Mouse (Mus musculus): ENCODE data around the gene Wnt10a. TPM values are rescaled to one million over a fixed set of nuclear protein-coding genes. Genes with fewer than 3 reads are reported as not detected.
A peak's percentile ranks its signal among the peaks of the same experiment; 100 is the strongest.

Gene Wnt10a
- polyA plus RNA-seq, 1 experiment from 2014 or later = not detected

DNA sequence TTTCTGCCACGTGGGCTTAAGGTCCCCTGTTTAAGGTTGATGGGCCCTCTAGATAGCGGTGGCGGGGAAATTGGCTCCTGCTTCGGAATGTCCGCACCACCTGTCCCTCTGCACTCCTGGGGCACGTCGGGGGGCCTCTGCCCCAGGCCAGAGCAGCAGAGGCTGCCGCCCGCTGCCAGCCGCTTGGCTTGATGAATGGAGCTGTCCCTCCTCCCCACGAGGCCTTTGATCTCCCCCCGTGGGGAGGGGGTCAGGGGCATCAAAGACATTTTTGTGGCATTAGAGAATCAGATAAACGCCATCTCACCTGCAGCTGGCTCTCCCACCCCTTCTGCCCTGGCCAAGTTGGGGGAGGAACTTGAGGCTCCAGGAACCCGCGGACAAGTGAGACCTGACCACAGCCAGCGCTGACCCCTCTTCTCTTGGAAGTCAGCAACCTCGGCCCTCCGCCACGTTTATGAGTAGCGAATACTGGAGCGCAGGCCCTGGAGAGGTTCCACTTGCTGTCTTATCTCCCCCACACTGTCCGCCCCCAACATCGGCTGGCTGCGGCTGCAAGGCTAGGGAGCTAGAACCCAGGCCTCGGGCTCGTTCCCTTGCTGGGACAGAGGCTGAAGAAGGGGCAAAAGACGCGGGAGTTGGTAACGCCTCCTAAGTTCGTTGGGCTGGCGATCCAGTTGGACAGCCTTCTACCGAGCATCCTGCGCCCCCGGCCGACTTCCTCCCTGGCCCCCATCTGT is 20.4 kb upstream of the Wnt10a start:
- H3K9me3 ChIP-seq (replicated peaks) = no peaks in the 10 kb centered on the region
- H3K4me2 ChIP-seq = peak overlapping the region; percentile 95
- H3K4me1 ChIP-seq (replicated peaks) = peaks cover 34% of the 10 kb centered on the region
- H3K27ac ChIP-seq = no peak overlapping the region
- no peak for ATAC-seq (replicated peaks; ENCODE audit: insufficient number of reproducible peaks, insufficient read depth, low FRiP score, low read depth)
- no peaks in the 10 kb centered on the region for H3K36me3 ChIP-seq
- peak overlapping the region; percentile 55 for H3K4me3 ChIP-seq
- WGBS = 2% methylated on average over 35 of the region's 35 CpGs
- H3K27me3 ChIP-seq = peaks cover 87% of the 10 kb centered on the region
- 0 out of 2 replicates have a peak overlapping the region, but pooled peaks have one; percentile 17 for H3K9ac ChIP-seq

DNA sequence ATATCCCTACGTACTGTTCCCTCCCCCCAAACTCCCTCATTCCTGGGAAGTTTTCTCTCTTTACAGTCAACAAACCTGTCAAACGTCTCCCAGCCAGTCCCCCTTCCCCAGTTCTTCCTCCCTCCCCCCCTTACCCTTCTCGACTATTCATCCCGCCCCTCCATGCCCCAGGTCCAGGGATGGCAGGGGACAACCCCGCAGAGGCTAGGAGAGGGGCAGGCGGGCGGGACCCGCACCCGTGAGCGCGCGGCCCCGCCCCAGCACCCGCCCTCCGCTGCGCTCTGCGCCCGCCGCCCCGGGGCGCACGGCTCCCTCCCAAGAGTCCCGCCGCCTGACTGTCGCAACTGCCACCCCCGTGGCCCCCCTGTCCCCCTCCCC is 19.9 kb upstream of the Wnt10a start:
- no peak for ATAC-seq (replicated peaks; ENCODE audit: insufficient number of reproducible peaks, insufficient read depth, low FRiP score, low read depth)
- Histone ChIP-seq H3K27ac (no peak overlapping the region), H3K9ac (0 out of 2 replicates have a peak overlapping the region, but pooled peaks have one; percentile 17)

GRCm38 (mm10) chr1:74771845-74771930 is 19.6 kb upstream of the Wnt10a start, which contains the start of gene Wnt6:
Gene Wnt6 (plus strand): TSS chr1:74771892.
- no peak within 1 kb of the TSS for H3K27ac ChIP-seq
- H3K4me3 ChIP-seq = peak within 1 kb of the TSS; percentile 55
- H3K9me3 ChIP-seq (replicated peaks) = no peaks in the 10 kb centered on the region
- peak within 1 kb of the TSS; percentile 95 for H3K4me2 ChIP-seq
- H3K27me3 ChIP-seq = peaks cover 91% of the 10 kb centered on the region
- H3K36me3 ChIP-seq = no peaks in the 10 kb centered on the region
- peaks cover 34% of the 10 kb centered on the region for H3K4me1 ChIP-seq (replicated peaks)
- H3K9ac ChIP-seq = peak within 1 kb of the TSS; percentile 36
- 10% methylated on average over 2 of the region's 8 CpGs for WGBS
- no peak for ATAC-seq (replicated peaks; ENCODE audit: insufficient number of reproducible peaks, insufficient read depth, low FRiP score, low read depth)

More for the DNA sequence above, 19.9 kb upstream of the Wnt10a start:
- 2% methylated on average over 23 of the region's 26 CpGs for WGBS
- Histone ChIP-seq H3K4me2 (peak overlapping the region; percentile 95), H3K4me1 (replicated peaks) (peaks cover 34% of the 10 kb centered on the region), H3K9me3 (replicated peaks) (no peaks in the 10 kb centered on the region), H3K27me3 (peaks cover 89% of the 10 kb centered on the region), H3K4me3 (peak overlapping the region; percentile 55), H3K36me3 (no peaks in the 10 kb centered on the region)

GRCm38 (mm10) chr1:74771931-74772620 is 19.2 kb upstream of the Wnt10a start:
- no peak for ATAC-seq (replicated peaks; ENCODE audit: insufficient number of reproducible peaks, insufficient read depth, low FRiP score, low read depth)
- Histone ChIP-seq H3K9ac (peak overlapping the region; percentile 36; the same call in 1 of the 2 replicates), H3K27ac (no peak overlapping the region), H3K4me3 (peak overlapping the region; percentile 55), H3K9me3 (replicated peaks) (no peaks in the 10 kb centered on the region), H3K36me3 (no peaks in the 10 kb centered on the region), H3K4me1 (replicated peaks) (peaks cover 34% of the 10 kb centered on the region), H3K4me2 (peak overlapping the region; percentile 95), H3K27me3 (peaks cover 92% of the 10 kb centered on the region)
- 1% methylated on average over 44 of the region's 51 CpGs for WGBS

DNA sequence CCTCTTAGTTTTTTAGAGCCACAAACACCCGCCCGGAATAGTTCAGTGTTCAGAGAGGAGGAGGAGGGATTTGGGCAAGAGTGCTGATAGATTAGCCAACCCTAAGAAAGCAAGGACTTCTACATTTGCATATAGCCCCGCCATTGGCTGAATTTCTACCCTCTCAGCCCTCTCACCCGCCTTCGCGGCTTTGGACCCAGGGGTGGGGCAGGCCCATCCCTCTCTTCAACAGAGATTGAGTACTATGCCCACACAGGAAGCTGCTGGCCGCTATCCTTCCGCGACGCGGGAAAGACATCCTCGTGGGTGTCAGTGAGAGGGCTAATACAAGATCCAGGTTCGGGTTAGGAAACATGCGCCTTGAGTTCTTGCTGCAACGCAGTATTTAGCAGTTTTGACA is 18.2 kb upstream of the Wnt10a start:
- Histone ChIP-seq H3K4me2 (peak overlapping the region; percentile 95), H3K4me1 (replicated peaks) (peaks cover 34% of the 10 kb centered on the region), H3K4me3 (peak overlapping the region; percentile 55), H3K9me3 (replicated peaks) (no peaks in the 10 kb centered on the region), H3K9ac (no peak overlapping the region; the same call in 1 of the 2 replicates), H3K36me3 (no peaks in the 10 kb centered on the region), H3K27me3 (peaks cover 93% of the 10 kb centered on the region), H3K27ac (no peak overlapping the region)
- WGBS = 1% methylated on average over 15 of the region's 15 CpGs
- peak; percentile 83 for ATAC-seq (replicated peaks; ENCODE audit: insufficient number of reproducible peaks, insufficient read depth, low FRiP score, low read depth)

- WGBS = 25% methylated on average over 7 of the region's 7 CpGs
- ATAC-seq (replicated peaks; ENCODE audit: insufficient number of reproducible peaks, insufficient read depth, low FRiP score, low read depth) = no peak
- no peak overlapping the region for H3K27ac ChIP-seq
- H3K4me3 ChIP-seq = no peak overlapping the region
- H3K9ac ChIP-seq = no peak overlapping the region
- no peak overlapping the region for H3K4me2 ChIP-seq
- no peaks in the 10 kb centered on the region for H3K9me3 ChIP-seq (replicated peaks)
- peaks cover 94% of the 10 kb centered on the region for H3K27me3 ChIP-seq
- peaks cover 34% of the 10 kb centered on the region for H3K4me1 ChIP-seq (replicated peaks)
- no peaks in the 10 kb centered on the region for H3K36me3 ChIP-seq
Observed at GRCm38 (mm10) chr1:74774062-74774461, 17.3 kb upstream of the Wnt10a start.

GRCm38 (mm10) chr1:74775816-74776215 is 15.5 kb upstream of the Wnt10a start:
- no peak for ATAC-seq (replicated peaks; ENCODE audit: insufficient number of reproducible peaks, insufficient read depth, low FRiP score, low read depth)
- no peaks in the 10 kb centered on the region for H3K9me3 ChIP-seq (replicated peaks)
- WGBS = 17% methylated on average over 5 of the region's 5 CpGs
- H3K4me1 ChIP-seq (replicated peaks) = peaks cover 30% of the 10 kb centered on the region
- no peak overlapping the region for H3K4me2 ChIP-seq
- H3K9ac ChIP-seq = no peak overlapping the region
- H3K4me3 ChIP-seq = no peak overlapping the region
- H3K27me3 ChIP-seq = peaks cover 85% of the 10 kb centered on the region
- no peak overlapping the region for H3K27ac ChIP-seq
- H3K36me3 ChIP-seq = no peaks in the 10 kb centered on the region

DNA sequence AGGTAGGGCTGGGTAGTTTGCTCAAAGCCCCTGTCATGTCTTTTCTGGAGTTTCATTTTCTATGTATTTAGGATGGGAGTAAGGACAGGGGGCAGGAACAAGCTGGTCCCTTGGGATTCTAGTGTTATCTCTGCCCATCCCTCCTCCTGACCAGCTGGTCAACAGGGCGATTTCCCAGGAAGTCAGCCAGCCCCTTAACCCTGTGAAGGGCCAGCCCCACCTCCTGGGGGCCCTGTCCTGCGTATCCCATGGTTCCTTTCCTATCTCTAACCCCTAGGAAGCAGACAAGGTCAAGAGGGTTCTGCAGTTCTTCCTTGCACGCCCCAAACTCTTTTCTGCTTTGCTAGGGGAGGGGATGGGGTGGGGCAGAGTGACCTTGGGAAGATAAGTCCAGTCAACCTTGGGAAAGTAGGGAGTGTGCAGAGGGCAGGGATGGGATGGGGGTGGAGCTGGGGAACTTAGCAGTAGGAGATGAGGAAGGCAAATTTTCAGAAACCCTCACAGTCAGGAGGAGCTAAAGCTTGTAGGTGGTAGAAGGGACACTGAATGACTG is 12.3 kb upstream of the Wnt10a start:
- Histone ChIP-seq H3K4me3 (no peak overlapping the region), H3K27ac (no peak overlapping the region), H3K27me3 (peaks cover 87% of the 10 kb centered on the region), H3K4me2 (no peak overlapping the region), H3K4me1 (replicated peaks) (peaks cover 18% of the 10 kb centered on the region), H3K9ac (no peak overlapping the region), H3K9me3 (replicated peaks) (no peaks in the 10 kb centered on the region), H3K36me3 (no peaks in the 10 kb centered on the region)
- WGBS = 20% methylated on average over 3 of the region's 3 CpGs
- no peak for ATAC-seq (replicated peaks; ENCODE audit: insufficient number of reproducible peaks, insufficient read depth, low FRiP score, low read depth)

DNA sequence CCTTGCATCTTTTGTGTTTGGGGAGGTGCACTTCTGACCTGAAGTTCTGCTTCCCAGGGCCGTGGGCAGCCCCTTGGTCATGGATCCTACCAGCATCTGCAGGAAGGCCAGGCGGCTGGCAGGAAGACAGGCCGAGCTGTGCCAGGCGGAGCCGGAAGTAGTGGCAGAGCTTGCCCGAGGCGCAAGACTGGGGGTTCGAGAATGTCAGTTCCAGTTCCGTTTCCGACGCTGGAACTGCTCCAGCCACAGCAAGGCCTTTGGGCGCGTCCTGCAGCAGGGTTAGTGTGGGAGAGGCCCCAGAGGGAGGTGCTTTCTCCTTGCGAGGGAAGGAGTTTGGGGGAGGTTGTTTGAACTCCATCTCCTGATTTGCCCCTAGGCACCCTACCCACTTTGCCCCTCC is 9.3 kb upstream of the Wnt10a start:
- Histone ChIP-seq H3K36me3 (no peaks in the 10 kb centered on the region), H3K4me1 (replicated peaks) (peaks cover 19% of the 10 kb centered on the region), H3K27ac (no peak overlapping the region), H3K9me3 (replicated peaks) (no peaks in the 10 kb centered on the region), H3K27me3 (peaks cover 89% of the 10 kb centered on the region), H3K4me3 (no peak overlapping the region), H3K4me2 (0 out of 2 replicates have a peak overlapping the region, but pooled peaks have one; percentile 2), H3K9ac (no peak overlapping the region)
- ATAC-seq (replicated peaks; ENCODE audit: insufficient number of reproducible peaks, insufficient read depth, low FRiP score, low read depth) = no peak
- 25% methylated on average over 14 of the region's 14 CpGs for WGBS

DNA sequence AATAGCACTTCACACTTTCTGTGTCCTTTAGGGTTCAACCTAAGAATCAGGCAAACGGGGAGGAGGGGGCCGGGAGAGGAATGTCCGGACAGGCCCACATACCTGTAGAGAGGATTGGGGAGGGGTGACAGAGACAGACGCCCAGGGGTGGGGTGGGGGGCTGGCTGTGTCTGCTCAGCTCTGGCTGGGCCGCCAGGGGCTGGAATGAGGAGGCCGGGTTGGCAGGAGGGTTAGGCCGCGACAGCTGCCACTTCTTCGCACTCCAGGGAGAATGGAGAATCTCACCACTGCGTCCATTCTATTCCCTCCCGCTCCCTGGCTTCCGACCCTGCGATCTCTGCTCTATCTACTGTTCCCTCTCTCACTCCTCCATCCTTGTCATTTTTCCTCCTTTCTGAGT is 7.8 kb upstream of the Wnt10a start:
- Histone ChIP-seq H3K36me3 (no peaks in the 10 kb centered on the region), H3K27me3 (peaks cover 89% of the 10 kb centered on the region), H3K9me3 (replicated peaks) (no peaks in the 10 kb centered on the region), H3K4me1 (replicated peaks) (peaks cover 19% of the 10 kb centered on the region), H3K4me3 (peak overlapping the region; percentile 56), H3K27ac (no peak overlapping the region), H3K4me2 (peak overlapping the region; percentile 93), H3K9ac (peak overlapping the region; percentile 43; the same call in 1 of the 2 replicates)
- ATAC-seq (replicated peaks; ENCODE audit: insufficient number of reproducible peaks, insufficient read depth, low FRiP score, low read depth) = no peak
- 2% methylated on average over 13 of the region's 13 CpGs for WGBS

DNA sequence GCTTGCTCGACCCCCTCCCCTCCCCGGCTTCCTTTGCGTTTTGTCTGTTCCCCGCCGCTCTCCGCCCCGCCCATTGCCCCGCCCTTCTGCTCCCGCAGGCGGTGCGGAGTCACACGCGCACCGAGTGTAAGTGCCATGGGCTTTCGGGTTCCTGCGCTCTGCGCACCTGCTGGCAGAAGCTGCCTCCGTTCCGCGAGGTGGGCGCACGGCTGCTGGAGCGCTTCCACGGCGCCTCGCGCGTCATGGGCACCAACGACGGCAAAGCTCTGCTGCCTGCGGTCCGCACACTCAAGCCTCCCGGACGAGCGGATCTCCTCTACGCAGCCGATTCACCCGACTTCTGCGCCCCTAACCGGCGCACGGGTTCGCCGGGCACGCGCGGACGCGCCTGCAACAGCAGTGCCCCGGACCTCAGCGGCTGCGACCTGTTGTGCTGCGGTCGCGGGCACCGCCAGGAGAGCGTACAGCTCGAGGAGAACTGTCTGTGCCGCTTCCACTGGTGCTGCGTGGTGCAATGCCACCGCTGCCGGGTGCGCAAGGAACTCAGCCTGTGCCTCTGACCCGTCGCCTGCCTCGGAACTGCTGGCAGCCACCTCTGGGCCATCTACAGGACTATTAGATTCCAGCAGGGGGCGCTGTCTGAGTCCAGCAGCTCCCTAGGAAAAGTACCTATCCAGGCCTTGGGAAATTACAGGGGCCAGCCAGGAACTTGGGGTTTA is 7.1 kb upstream of the Wnt10a start:
- H3K4me3 ChIP-seq = peak overlapping the region; percentile 56
- peaks cover 19% of the 10 kb centered on the region for H3K4me1 ChIP-seq (replicated peaks)
- peaks cover 90% of the 10 kb centered on the region for H3K27me3 ChIP-seq
- ATAC-seq (replicated peaks; ENCODE audit: insufficient number of reproducible peaks, insufficient read depth, low FRiP score, low read depth) = no peak
- H3K9me3 ChIP-seq (replicated peaks) = no peaks in the 10 kb centered on the region
- peak overlapping the region; percentile 93 for H3K4me2 ChIP-seq
- peak overlapping the region; percentile 43 for H3K9ac ChIP-seq
- H3K36me3 ChIP-seq = no peaks in the 10 kb centered on the region
- no peak overlapping the region for H3K27ac ChIP-seq
- 1% methylated on average over 67 of the region's 67 CpGs for WGBS
